Mouse (Mus musculus) heart, postnatal 0 days (tissue): ENCODE results near the gene Scn2a. TPM values are rescaled to one million over a fixed set of nuclear protein-coding genes. Genes with fewer than 3 reads are reported as not detected.

Experiments used
- ATAC-seq: fragments of 200-750 bp; cut with Nextera tagmentation; 2 replicates; pipeline ENCODE4 v1.8.0; 2017; ENCODE audit warnings: low read depth, moderate number of reproducible peaks, moderate library complexity; ENCODE audit not compliant: insufficient read depth
- DNase-seq: peaks from one replicate; pipeline ENCODE4 v3.0.0-alpha.2; 2016; ENCODE audit warnings: low spot score
- H3K27ac ChIP-seq: fragments of 300-500 bp; sonication (generic); 2 replicates; pipeline ENCODE4 v1.5.1; 2014; ENCODE audit warnings: low read depth, mild to moderate bottlenecking
- H3K27me3 ChIP-seq: fragments of 300-500 bp; sonication (generic); 2 replicates; pipeline ENCODE4 v1.6.1; 2014; ENCODE audit warnings: low read length, mixed read lengths; ENCODE audit not compliant: control insufficient read depth, insufficient read depth
- H3K36me3 ChIP-seq: fragments of 300-500 bp; sonication (generic); replicated peaks from 2 replicates; pipeline ENCODE4 v1.6.1; 2014; ENCODE audit warnings: low read length, mixed read lengths; ENCODE audit not compliant: control insufficient read depth, insufficient read depth
- H3K4me1 ChIP-seq: fragments of 300-500 bp; sonication (generic); 2 replicates; pipeline ENCODE4 v1.6.1; 2014; ENCODE audit warnings: antibody characterized with exemption; ENCODE audit not compliant: control insufficient read depth, insufficient read depth
- H3K4me2 ChIP-seq: fragments of 300-500 bp; sonication (generic); 2 replicates; pipeline ENCODE4 v1.6.1; 2014; ENCODE audit warnings: low read depth, mild to moderate bottlenecking, low read length, moderate library complexity
- H3K4me3 ChIP-seq: fragments of 300-500 bp; sonication (generic); 2 replicates; pipeline ENCODE4 v1.5.1; 2014; ENCODE audit warnings: low read depth, low read length
- H3K9ac ChIP-seq: fragments of 300-500 bp; sonication (generic); replicated peaks from 2 replicates; pipeline ENCODE4 v1.6.1; 2014; ENCODE audit warnings: low read depth, low read length, mixed read lengths
- H3K9me3 ChIP-seq: fragments of 300-500 bp; sonication (generic); replicated peaks from 2 replicates; pipeline ENCODE4 v1.6.1; 2016; ENCODE audit warnings: low read length; ENCODE audit not compliant: control insufficient read depth
- CTCF ChIP-seq: IDR thresholded peaks from 2 replicates; pipeline ENCODE4 v1.5.1; 2016; ENCODE audit warnings: antibody characterized with exemption, control low read depth, low read depth
- EP300 ChIP-seq: IDR thresholded peaks from 2 replicates; pipeline ENCODE4 v1.6.1; 2016; ENCODE audit warnings: antibody characterized with exemption, low read depth
- whole genome bisulfite sequencing: fragments of 180-500 bp; shearing (Covaris S2); extraction: QIAGEN DNeasy Blood & Tissue Kit; methylation state at CpG from one replicate; pipeline ENCODE4 v1.1.7; 2014; 5-methylcytosine and 5-hydroxymethylcytosine counted together
- polyA plus RNA-seq: library from polyadenylated mRNA; unstranded; fragments of >200 nt; fragmentation: Nextera tagmentation; extraction: Ambion mirVana; gene quantifications from 2 replicates; pipeline ENCODE4 v1.2.1, GENCODE M21; 2015
- total RNA-seq: library from RNA; depleted of rRNA; stranded (reverse); fragments of >200 nt; gene quantifications from 2 replicates; pipeline ENCODE4 v1.2.3, GENCODE M21; 2014; ENCODE audit warnings: low replicate concordance

Gene Scn2a
- total and polyA plus RNA-seq, 2 experiments from 2014 or later: 0.40 TPM; not detected in 1

DNA sequence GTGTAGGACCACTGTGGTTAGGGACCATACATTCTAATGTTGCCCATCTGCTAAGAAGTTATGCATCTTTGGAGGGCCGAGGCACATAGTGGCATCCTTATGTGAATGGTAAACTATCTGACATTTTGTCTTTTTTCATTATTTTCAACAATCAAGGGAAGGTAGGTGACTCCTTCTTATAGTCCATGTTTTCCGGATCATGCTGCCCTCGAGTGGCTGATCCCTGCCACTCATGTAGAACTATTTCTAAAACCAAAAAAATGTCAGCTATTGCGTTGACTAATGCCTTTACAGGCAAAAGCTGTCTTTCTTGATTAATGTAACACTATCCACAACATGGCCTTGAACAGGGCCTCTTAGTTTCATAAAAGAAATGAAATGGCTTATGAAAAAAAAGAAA lies 59.0 kb downstream of the Scn2a start:
- no peak overlapping the region for H3K27ac ChIP-seq
- H3K9me3 ChIP-seq: no peaks in the 10 kb centered on the region
- H3K4me1 ChIP-seq: no peaks in the 10 kb centered on the region
- no peaks in the 10 kb centered on the region for H3K36me3 ChIP-seq
- WGBS: 62% methylated on average over 4 of the region's 4 CpGs
- H3K9ac ChIP-seq: no peak overlapping the region
- no peak overlapping the region for H3K4me3 ChIP-seq
- no peak overlapping the region for H3K4me2 ChIP-seq
- ATAC-seq (no peak), DNase-seq (no peak)
- H3K27me3 ChIP-seq: no peaks in the 10 kb centered on the region
- TF ChIP-seq EP300: no peak

- H3K9me3 ChIP-seq: no peaks in the 10 kb centered on the region
- DNase-seq (no peak), ATAC-seq (no peak)
- H3K27me3 ChIP-seq: no peaks in the 10 kb centered on the region
- no peaks in the 10 kb centered on the region for H3K36me3 ChIP-seq
- TF ChIP-seq EP300 (no peak), CTCF (no peak)
- no peak overlapping the region for H3K27ac ChIP-seq
- no peak overlapping the region for H3K4me3 ChIP-seq
- H3K4me2 ChIP-seq: no peak overlapping the region
- WGBS: 22% methylated on average over 3 of the region's 3 CpGs
- no peaks in the 10 kb centered on the region for H3K4me1 ChIP-seq
- no peak overlapping the region for H3K9ac ChIP-seq
Observed at GRCm38 (mm10) chr2:65685151-65685550, 64.6 kb downstream of the Scn2a start.

DNA sequence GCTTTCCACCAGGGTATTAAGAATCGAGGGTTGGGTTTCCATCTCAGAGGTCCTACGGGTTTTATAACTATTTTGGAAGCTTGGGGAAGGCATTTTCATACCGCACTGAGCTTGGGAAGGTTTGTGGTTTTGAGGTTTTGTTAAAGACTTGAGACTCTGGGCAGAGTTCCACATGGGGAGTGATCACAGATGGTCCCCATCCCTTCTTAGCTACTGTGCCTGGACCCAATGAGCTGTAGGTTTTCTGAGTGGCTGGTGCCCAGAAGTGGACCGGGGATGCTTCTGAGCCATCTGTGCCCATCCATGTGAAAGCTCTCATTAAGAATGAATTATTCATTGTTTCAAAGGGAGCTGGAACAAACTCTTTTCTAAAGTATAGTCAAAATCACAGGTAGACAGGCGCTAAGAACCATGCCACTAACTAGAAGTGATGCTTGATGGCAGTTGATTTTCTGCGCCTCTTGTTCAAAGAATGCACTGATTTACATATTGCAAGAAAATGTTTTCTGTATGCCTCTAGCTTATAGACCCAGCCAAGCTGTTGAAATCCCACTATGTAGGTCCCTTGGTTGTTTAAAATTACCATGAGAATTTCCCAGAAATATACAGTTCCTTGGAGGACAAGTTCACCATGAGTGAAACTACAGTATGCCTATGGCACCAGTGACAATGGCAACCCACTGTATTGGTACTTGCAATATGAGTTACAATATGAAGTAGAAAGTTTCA lies 70.0 kb downstream of the Scn2a start:
- no peak overlapping the region for H3K4me3 ChIP-seq
- 78% methylated on average over 6 of the region's 6 CpGs for WGBS
- no peak for TF ChIP-seq CTCF
- no peaks in the 10 kb centered on the region for H3K27me3 ChIP-seq
- H3K27ac ChIP-seq: no peak overlapping the region
- ATAC-seq (no peak), DNase-seq (no peak)
- H3K4me1 ChIP-seq: no peaks in the 10 kb centered on the region
- no peaks in the 10 kb centered on the region for H3K9me3 ChIP-seq
- no peak overlapping the region for H3K9ac ChIP-seq
- no peak overlapping the region for H3K4me2 ChIP-seq
- no peaks in the 10 kb centered on the region for H3K36me3 ChIP-seq

GRCm38 (mm10) chr2:65694485-65694884 lies 73.9 kb downstream of the Scn2a start:
- Histone ChIP-seq H3K4me2 (no peak overlapping the region), H3K27ac (no peak overlapping the region), H3K27me3 (no peaks in the 10 kb centered on the region), H3K4me3 (no peak overlapping the region), H3K9ac (no peak overlapping the region), H3K9me3 (no peaks in the 10 kb centered on the region), H3K36me3 (no peaks in the 10 kb centered on the region), H3K4me1 (no peaks in the 10 kb centered on the region)
- ATAC-seq (no peak), DNase-seq (no peak)
- WGBS: 57% methylated on average over 3 of the region's 3 CpGs
- TF ChIP-seq EP300 (no peak), CTCF (no peak)

GRCm38 (mm10) chr2:65695061-65695460 lies 74.5 kb downstream of the Scn2a start:
- TF ChIP-seq CTCF: no peak
- no peak for TF ChIP-seq EP300
- Histone ChIP-seq H3K4me3 (no peak overlapping the region), H3K4me2 (no peak overlapping the region), H3K4me1 (no peaks in the 10 kb centered on the region), H3K27ac (no peak overlapping the region), H3K36me3 (no peaks in the 10 kb centered on the region), H3K9me3 (no peaks in the 10 kb centered on the region), H3K27me3 (no peaks in the 10 kb centered on the region), H3K9ac (no peak overlapping the region)
- ATAC-seq (no peak), DNase-seq (no peak)
- 74% methylated on average over 7 of the region's 7 CpGs for WGBS

- DNase-seq: no peak
- no peaks in the 10 kb centered on the region for H3K36me3 ChIP-seq
- TF ChIP-seq CTCF: no peak
- TF ChIP-seq EP300: no peak
- no peak overlapping the region for H3K9ac ChIP-seq
- no peak overlapping the region for H3K4me2 ChIP-seq
- H3K9me3 ChIP-seq: no peaks in the 10 kb centered on the region
- no peaks in the 10 kb centered on the region for H3K4me1 ChIP-seq
- no peak for ATAC-seq
- H3K27me3 ChIP-seq: no peaks in the 10 kb centered on the region
- no peak overlapping the region for H3K4me3 ChIP-seq
- H3K27ac ChIP-seq: no peak overlapping the region
- WGBS: 94% methylated on average over 1 of the region's 1 CpGs
Observed at GRCm38 (mm10) chr2:65700246-65700645, 79.7 kb downstream of the Scn2a start.
